Mouse (Mus musculus) forebrain, embryonic 11.5 days (tissue): ENCODE data around the gene Oxsm. TPM values are rescaled to one million over a fixed set of nuclear protein-coding genes. Genes with fewer than 3 reads are reported as not detected.

ENCODE experiments used
- ATAC-seq: fragments of 200-750 bp; cut with Nextera tagmentation; replicated peaks from 2 replicates; pipeline ENCODE4 v1.8.0; 2017; ENCODE audit warnings: moderate TSS enrichment; ENCODE audit not compliant: low FRiP score
- DNase-seq: peaks from one replicate; pipeline ENCODE4 v3.0.0-alpha.2; 2017; ENCODE audit warnings: low spot score
- H3K27ac ChIP-seq: fragments of 300-500 bp; sonication (generic); 2 replicates; pipeline ENCODE4 v1.5.1; 2014; ENCODE audit warnings: low read depth, low read length
- H3K27me3 ChIP-seq: fragments of 300-500 bp; sonication (generic); 2 replicates; pipeline ENCODE4 v1.6.1; 2014; ENCODE audit warnings: mild to moderate bottlenecking, low read length, mixed read lengths; ENCODE audit not compliant: control insufficient read depth, insufficient read depth
- H3K36me3 ChIP-seq: fragments of 300-500 bp; sonication (generic); 2 replicates; pipeline ENCODE4 v1.6.1; 2014; ENCODE audit warnings: mild to moderate bottlenecking, low read length, moderate library complexity, mixed read lengths; ENCODE audit not compliant: control insufficient read depth, insufficient read depth
- H3K4me1 ChIP-seq: fragments of 300-500 bp; sonication (generic); replicated peaks from 2 replicates; pipeline ENCODE4 v1.6.1; 2014; ENCODE audit warnings: low read length, mixed read lengths; ENCODE audit not compliant: control insufficient read depth, insufficient read depth
- H3K4me2 ChIP-seq: fragments of 300-500 bp; sonication (generic); 2 replicates; pipeline ENCODE4 v1.6.1; 2014; ENCODE audit warnings: low read depth, mild to moderate bottlenecking, low read length, moderate library complexity, mixed read lengths; ENCODE audit not compliant: severe bottlenecking
- H3K4me3 ChIP-seq: fragments of 300-500 bp; sonication (generic); 2 replicates; pipeline ENCODE4 v1.5.1; 2014; ENCODE audit warnings: low read depth, low read length
- H3K9ac ChIP-seq: fragments of 300-500 bp; sonication (generic); 2 replicates; pipeline ENCODE4 v1.6.1; 2014; ENCODE audit warnings: low read length
- H3K9me3 ChIP-seq: fragments of 300-500 bp; sonication (generic); 2 replicates; pipeline ENCODE4 v1.6.1; 2016; ENCODE audit warnings: low read length, mixed read lengths; ENCODE audit not compliant: control insufficient read depth
- WGBS: fragments of 180-500 bp; shearing (Covaris S2); extraction: QIAGEN DNeasy Blood & Tissue Kit; methylation state at CpG from one replicate; pipeline ENCODE4 v1.1.7; 2014; 5-methylcytosine and 5-hydroxymethylcytosine counted together
- polyA plus RNA-seq: library from polyadenylated mRNA; unstranded; fragments of >200 nt; fragmentation: Nextera tagmentation; extraction: Ambion mirVana; gene quantifications from 2 replicates; pipeline ENCODE4 v1.2.1, GENCODE M21; 2014

Gene Oxsm
- polyA plus RNA-seq, 1 experiment from 2014 or later: 1.1 TPM

GRCm38 (mm10) chr14:16195486-16195885 lies 54.1 kb downstream of the Oxsm start:
- H3K9ac ChIP-seq: no peak overlapping the region

GRCm38 (mm10) chr14:16194125-16194524 lies 55.5 kb downstream of the Oxsm start:
- ATAC-seq: no peak
- no peak for DNase-seq
- Histone ChIP-seq H3K4me3 (no peak overlapping the region), H3K4me1 (no peaks in the 10 kb centered on the region), H3K4me2 (no peak overlapping the region), H3K36me3 (no peaks in the 10 kb centered on the region), H3K9me3 (no peaks in the 10 kb centered on the region; the same call in 1 of the 2 replicates), H3K27me3 (no peaks in the 10 kb centered on the region), H3K9ac (no peak overlapping the region), H3K27ac (no peak overlapping the region)
- WGBS: 82% methylated on average over 1 of the region's 1 CpGs

More at GRCm38 (mm10) chr14:16195486-16195885, 54.1 kb downstream of the Oxsm start:
- no peaks in the 10 kb centered on the region; the same call in 1 of the 2 replicates for H3K9me3 ChIP-seq
- H3K36me3 ChIP-seq: no peaks in the 10 kb centered on the region
- ATAC-seq: no peak
- DNase-seq: no peak
- H3K27me3 ChIP-seq: no peaks in the 10 kb centered on the region
- H3K27ac ChIP-seq: no peak overlapping the region
- H3K4me3 ChIP-seq: no peak overlapping the region
- H3K4me1 ChIP-seq: peaks cover 4% of the 10 kb centered on the region; the same call in 1 of the 2 replicates
- H3K4me2 ChIP-seq: no peak overlapping the region
- 67% methylated on average over 1 of the region's 1 CpGs for WGBS

GRCm38 (mm10) chr14:16189142-16189541 lies 60.5 kb downstream of the Oxsm start:
- H3K27ac ChIP-seq: no peak overlapping the region
- H3K27me3 ChIP-seq: no peaks in the 10 kb centered on the region
- no peak overlapping the region for H3K4me2 ChIP-seq
- no peaks in the 10 kb centered on the region for H3K4me1 ChIP-seq
- no peaks in the 10 kb centered on the region; the same call in 1 of the 2 replicates for H3K9me3 ChIP-seq
- no peaks in the 10 kb centered on the region for H3K36me3 ChIP-seq
- no peak for ATAC-seq
- no peak overlapping the region for H3K9ac ChIP-seq
- H3K4me3 ChIP-seq: no peak overlapping the region
- 89% methylated on average over 1 of the region's 1 CpGs for WGBS
- DNase-seq: no peak

Other genes with a start within 250 kb of the Oxsm start
- gene Ngly1, start 528 bp downstream of the Oxsm start, polyA plus RNA-seq: 24.0 and 25.9 TPM in 2 replicates
- 147 and 174 TPM in 2 replicates for gene Top2b, start 115.4 kb upstream of the Oxsm start, polyA plus RNA-seq